Mouse (Mus musculus): ENCODE data around the gene Sephs2. TPM values are rescaled to one million over a fixed set of nuclear protein-coding genes. Genes with fewer than 3 reads are reported as not detected.
"Not testable (repeated sequence)": the region's sequence is repeated elsewhere in the genome, so short reads cannot be mapped to it uniquely, and the experiment has no call there.

The Sephs2 gene
- total RNA-seq, 2 experiments from 2014 or later: 29.5 to 31.7 TPM

GRCm38 (mm10) chr7:127271093-127271492 is 2.8 kb downstream of the Sephs2 start:
- no peak for DNase-seq

- no peak for DNase-seq
These were observed 3.2 kb downstream of the Sephs2 start for GRCm38 (mm10) chr7:127270666-127271065.

- DNase-seq: no peak
These were observed 3.6 kb downstream of the Sephs2 start for GRCm38 (mm10) chr7:127270256-127270655.

GRCm38 (mm10) chr7:127263526-127263925 is 10.3 kb downstream of the Sephs2 start:
- no peak for DNase-seq

- no peak for DNase-seq
These were observed 11.5 kb downstream of the Sephs2 start for GRCm38 (mm10) chr7:127262218-127262961.

GRCm38 (mm10) chr7:127260309-127261111 is 13.3 kb downstream of the Sephs2 start, which contains the start of gene Dctpp1:
TSS of gene Dctpp1 (minus strand) at chr7:127260709.
- peak; percentile 99 for DNase-seq

- no peak for DNase-seq
These were observed 14.5 kb downstream of the Sephs2 start for GRCm38 (mm10) chr7:127259186-127259905.

GRCm38 (mm10) chr7:127256518-127256917 is 17.3 kb downstream of the Sephs2 start:
- peak in 1 of 2 experiments; percentile 47 for DNase-seq

- DNase-seq: no peak
These were observed 17.9 kb downstream of the Sephs2 start for GRCm38 (mm10) chr7:127255965-127256364.

GRCm38 (mm10) chr7:127255008-127255407 is 18.8 kb downstream of the Sephs2 start:
- no peak for DNase-seq

- peak; percentile 94 to 96 for DNase-seq
These were observed 19.8 kb downstream of the Sephs2 start for GRCm38 (mm10) chr7:127253821-127254769.

- no peak for DNase-seq
These were observed 20.5 kb downstream of the Sephs2 start for GRCm38 (mm10) chr7:127253341-127253740.

- peak in 1 of 2 experiments; percentile 42 for DNase-seq
These were observed 21.4 kb downstream of the Sephs2 start for GRCm38 (mm10) chr7:127252414-127252813.

- not testable (repeated sequence) for DNase-seq
These were observed 23.3 kb downstream of the Sephs2 start for GRCm38 (mm10) chr7:127250511-127250910.

GRCm38 (mm10) chr7:127244658-127245510 is 29.0 kb downstream of the Sephs2 start:
- DNase-seq: no peak

- DNase-seq: peak; percentile 95 to 97
These were observed 29.8 kb downstream of the Sephs2 start, which contains the start of gene Zfp771 for GRCm38 (mm10) chr7:127243870-127244657. TSS of gene Zfp771 (plus strand) at chr7:127244274.

- no peak for DNase-seq
These were observed 30.4 kb downstream of the Sephs2 start for GRCm38 (mm10) chr7:127243361-127243867.

GRCm38 (mm10) chr7:127234777-127235176 is 39.1 kb downstream of the Sephs2 start:
- no peak for DNase-seq

GRCm38 (mm10) chr7:127233765-127234164 is 40.1 kb downstream of the Sephs2 start:
- DNase-seq: no peak
